Mouse (Mus musculus) spleen, adult 2 months (tissue): ENCODE measurements at regions not wholly inside any gene's neighbourhood (a gene's known extent, or its start where the extent isn't known, plus 50 kb on each side); places are given as distances from the start of the nearest gene placed in this dataset.

Experiments used
- CTCF ChIP-seq: fragments of 200-500 bp; IDR thresholded peaks from 2 replicates; pipeline ENCODE4 v1.5.1; 2011; ENCODE audit warnings: mild to moderate bottlenecking, inconsistent platforms; ENCODE audit not compliant: insufficient read depth, insufficient read length, insufficient replicate concordance; ENCODE audit errors: extremely low read depth
- POLR2A ChIP-seq: fragments of 200-500 bp; IDR thresholded peaks from 2 replicates; pipeline ENCODE4 v1.6.1; 2011; ENCODE audit warnings: low read depth, low read length, inconsistent platforms

DNA sequence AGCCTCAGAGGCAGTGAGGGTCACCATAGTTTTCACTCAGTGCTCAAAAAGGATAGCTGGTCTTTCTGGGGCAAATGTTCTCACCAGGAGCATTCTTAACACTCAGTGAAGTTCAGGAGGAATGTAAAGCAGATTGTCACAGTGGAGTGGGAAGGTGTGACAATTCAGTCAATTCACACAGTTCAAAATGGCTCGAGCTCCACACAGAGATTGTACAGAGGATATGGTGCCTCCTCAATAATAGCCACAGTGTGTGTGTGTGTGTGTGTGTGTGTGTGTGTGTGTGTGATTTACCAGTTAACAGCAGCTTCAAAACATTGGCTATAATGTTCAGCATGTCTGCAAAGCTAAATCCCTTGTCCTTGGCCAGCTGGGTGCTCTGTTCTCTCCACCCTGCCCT lies 279.3 kb upstream of the Gm12728 start:
- TF ChIP-seq CTCF (no peak), POLR2A (no peak)
